Mouse (Mus musculus): ENCODE results near the gene Chd9. TPM values are rescaled to one million over a fixed set of nuclear protein-coding genes. Genes with fewer than 3 reads are reported as not detected.

Gene Chd9
- polyA plus RNA-seq, 1 experiment from 2014 or later = 52.0 TPM

DNA sequence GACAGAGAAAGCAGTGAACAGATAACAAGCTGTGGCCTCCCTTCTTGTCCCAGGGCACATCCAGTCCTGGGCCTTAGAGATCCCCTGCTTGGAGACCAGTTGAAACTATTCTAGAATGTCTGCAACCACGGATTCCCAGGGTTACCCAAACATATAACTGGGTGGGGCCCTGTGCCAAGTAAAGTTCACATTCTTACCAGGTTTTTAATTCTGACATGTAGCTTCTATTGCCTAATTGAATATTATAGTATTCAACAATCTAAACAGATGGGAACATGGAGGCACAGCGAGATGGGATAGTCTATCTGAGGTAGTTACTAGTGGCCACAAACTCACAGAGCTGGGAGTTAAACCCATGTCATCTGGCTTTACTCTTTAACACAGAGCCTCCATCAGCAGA is 10.9 kb upstream of the Chd9 start, which contains the start of gene Gm19935:
Gene Gm19935 (minus strand): TSS at position 101 of the 400 bp plus-strand sequence.
- no peaks in the 10 kb centered on the region for H3K9me3 ChIP-seq (ENCODE audit: control insufficient read depth, low read length)
- 87% methylated on average over 2 of the region's 2 CpGs for WGBS
- no peak within 1 kb of the TSS for H3K27ac ChIP-seq (ENCODE audit: low read depth, low read length)
- no peak within 1 kb of the TSS for H3K4me2 ChIP-seq (ENCODE audit: low read depth, low read length, severe bottlenecking)
- no peak within 1 kb of the TSS; the same call in 1 of the 2 replicates for H3K9ac ChIP-seq (ENCODE audit: low read length)
- H3K4me1 ChIP-seq (replicated peaks; ENCODE audit: control insufficient read depth, insufficient read depth, low read length) = no peaks in the 10 kb centered on the region
- no peaks in the 10 kb centered on the region for H3K36me3 ChIP-seq (ENCODE audit: control insufficient read depth, insufficient read depth, low read length)
- H3K4me3 ChIP-seq (ENCODE audit: low read depth, low read length) = no peak within 1 kb of the TSS
- no peak for DNase-seq (ENCODE audit: low spot score)
- no peak for ATAC-seq (replicated peaks; ENCODE audit: low FRiP score)
- no peaks in the 10 kb centered on the region for H3K27me3 ChIP-seq (ENCODE audit: control insufficient read depth, insufficient read depth, low read length)

DNA sequence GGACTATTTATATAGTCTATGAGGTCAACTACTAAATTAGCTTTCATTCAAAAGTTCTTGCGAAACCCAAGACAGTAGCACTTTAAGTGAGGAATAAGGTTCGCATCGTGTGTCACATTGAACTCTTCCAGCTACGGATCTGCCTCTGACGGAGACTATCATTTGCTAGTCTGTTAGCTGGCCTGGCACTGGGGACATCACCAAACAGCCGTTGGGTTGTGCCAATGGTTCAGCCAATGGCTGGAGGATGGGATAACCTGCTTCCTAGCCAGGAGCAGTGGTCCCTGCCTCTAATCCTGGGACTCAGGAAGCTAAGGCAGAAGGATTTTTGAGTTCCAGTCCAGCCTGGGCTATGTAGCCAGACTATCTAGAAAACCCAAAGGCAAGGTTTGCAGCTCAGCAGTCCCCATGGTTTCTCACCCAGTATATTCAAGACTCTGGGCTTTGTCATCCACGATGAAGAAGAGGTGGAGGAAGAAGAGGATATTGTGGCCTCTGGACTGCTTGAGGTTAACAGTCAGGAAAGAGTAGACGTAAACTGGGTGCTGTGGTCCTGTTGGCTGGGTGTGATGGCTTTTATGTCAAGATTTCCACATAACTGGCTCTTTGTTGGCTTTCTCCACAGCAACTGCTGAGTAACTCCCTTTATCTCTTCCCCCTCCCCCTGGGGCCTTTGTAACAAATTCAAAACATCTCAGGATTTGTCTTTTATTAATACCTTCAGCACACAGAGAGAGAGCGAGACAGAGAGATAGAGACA is 8.4 kb upstream of the Chd9 start:
- Histone ChIP-seq H3K27ac (ENCODE audit: low read depth, low read length) (no peak overlapping the region), H3K4me3 (ENCODE audit: low read depth, low read length) (no peak overlapping the region), H3K9me3 (ENCODE audit: control insufficient read depth, low read length) (no peaks in the 10 kb centered on the region), H3K4me2 (ENCODE audit: low read depth, low read length, severe bottlenecking) (no peak overlapping the region), H3K36me3 (ENCODE audit: control insufficient read depth, insufficient read depth, low read length) (no peaks in the 10 kb centered on the region), H3K27me3 (ENCODE audit: control insufficient read depth, insufficient read depth, low read length) (no peaks in the 10 kb centered on the region), H3K9ac (ENCODE audit: low read length) (no peak overlapping the region), H3K4me1 (replicated peaks; ENCODE audit: control insufficient read depth, insufficient read depth, low read length) (no peaks in the 10 kb centered on the region)
- DNase-seq (ENCODE audit: low spot score) (no peak), ATAC-seq (replicated peaks; ENCODE audit: low FRiP score) (no peak)
- WGBS = 89% methylated on average over 9 of the region's 9 CpGs

GRCm38 (mm10) chr8:90820321-90820696 is 7.8 kb upstream of the Chd9 start:
- H3K4me1 ChIP-seq (replicated peaks; ENCODE audit: control insufficient read depth, insufficient read depth, low read length) = no peaks in the 10 kb centered on the region

DNA sequence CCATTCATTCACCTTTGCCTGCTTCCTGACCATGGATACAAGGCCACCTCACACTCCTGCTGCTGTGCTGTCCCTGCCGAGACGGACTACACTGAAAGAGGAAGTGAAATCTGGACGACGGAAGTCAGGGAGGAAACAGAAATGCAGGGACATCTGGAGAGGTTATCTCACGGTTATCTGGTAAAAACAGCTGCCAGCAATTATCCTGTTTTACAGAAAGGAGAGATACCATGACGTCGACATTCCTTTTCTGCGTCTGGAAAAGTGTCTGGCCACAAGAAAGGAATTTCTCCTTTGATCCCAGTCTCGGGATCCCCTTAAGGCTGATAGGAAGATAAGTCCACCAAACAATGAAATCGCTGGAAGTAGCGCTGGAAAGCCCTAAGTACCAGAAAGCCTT is 5.7 kb upstream of the Chd9 start:
- DNase-seq (ENCODE audit: low spot score) (no peak), ATAC-seq (replicated peaks; ENCODE audit: low FRiP score) (no peak)
- Histone ChIP-seq H3K4me3 (ENCODE audit: low read depth, low read length) (no peak overlapping the region), H3K27me3 (ENCODE audit: control insufficient read depth, insufficient read depth, low read length) (no peaks in the 10 kb centered on the region), H3K27ac (ENCODE audit: low read depth, low read length) (no peak overlapping the region), H3K9me3 (ENCODE audit: control insufficient read depth, low read length) (no peaks in the 10 kb centered on the region), H3K4me2 (ENCODE audit: low read depth, low read length, severe bottlenecking) (no peak overlapping the region), H3K9ac (ENCODE audit: low read length) (no peak overlapping the region), H3K36me3 (ENCODE audit: control insufficient read depth, insufficient read depth, low read length) (no peaks in the 10 kb centered on the region), H3K4me1 (replicated peaks; ENCODE audit: control insufficient read depth, insufficient read depth, low read length) (no peaks in the 10 kb centered on the region)
- 68% methylated on average over 11 of the region's 11 CpGs for WGBS

More at GRCm38 (mm10) chr8:90820321-90820696, 7.8 kb upstream of the Chd9 start:
- ATAC-seq (replicated peaks; ENCODE audit: low FRiP score) = no peak
- no peak for DNase-seq (ENCODE audit: low spot score)
- WGBS = 86% methylated on average over 4 of the region's 4 CpGs
- Histone ChIP-seq H3K36me3 (ENCODE audit: control insufficient read depth, insufficient read depth, low read length) (no peaks in the 10 kb centered on the region), H3K27me3 (ENCODE audit: control insufficient read depth, insufficient read depth, low read length) (no peaks in the 10 kb centered on the region), H3K4me2 (ENCODE audit: low read depth, low read length, severe bottlenecking) (no peak overlapping the region), H3K9me3 (ENCODE audit: control insufficient read depth, low read length) (no peaks in the 10 kb centered on the region), H3K27ac (ENCODE audit: low read depth, low read length) (no peak overlapping the region), H3K4me3 (ENCODE audit: low read depth, low read length) (no peak overlapping the region), H3K9ac (ENCODE audit: low read length) (no peak overlapping the region)

- Histone ChIP-seq H3K36me3 (ENCODE audit: control insufficient read depth, insufficient read depth, low read length) (no peaks in the 10 kb centered on the region), H3K27ac (ENCODE audit: low read depth, low read length) (no peak overlapping the region), H3K27me3 (ENCODE audit: control insufficient read depth, insufficient read depth, low read length) (no peaks in the 10 kb centered on the region), H3K9ac (ENCODE audit: low read length) (no peak overlapping the region), H3K4me3 (ENCODE audit: low read depth, low read length) (no peak overlapping the region), H3K4me2 (ENCODE audit: low read depth, low read length, severe bottlenecking) (no peak overlapping the region), H3K9me3 (ENCODE audit: control insufficient read depth, low read length) (no peaks in the 10 kb centered on the region), H3K4me1 (replicated peaks; ENCODE audit: control insufficient read depth, insufficient read depth, low read length) (peaks cover 10% of the 10 kb centered on the region)
- ATAC-seq (replicated peaks; ENCODE audit: low FRiP score) = no peak
- WGBS = 86% methylated on average over 9 of the region's 9 CpGs
- no peak for DNase-seq (ENCODE audit: low spot score)
Measured at GRCm38 (mm10) chr8:90825459-90825871, 2.7 kb upstream of the Chd9 start.

DNA sequence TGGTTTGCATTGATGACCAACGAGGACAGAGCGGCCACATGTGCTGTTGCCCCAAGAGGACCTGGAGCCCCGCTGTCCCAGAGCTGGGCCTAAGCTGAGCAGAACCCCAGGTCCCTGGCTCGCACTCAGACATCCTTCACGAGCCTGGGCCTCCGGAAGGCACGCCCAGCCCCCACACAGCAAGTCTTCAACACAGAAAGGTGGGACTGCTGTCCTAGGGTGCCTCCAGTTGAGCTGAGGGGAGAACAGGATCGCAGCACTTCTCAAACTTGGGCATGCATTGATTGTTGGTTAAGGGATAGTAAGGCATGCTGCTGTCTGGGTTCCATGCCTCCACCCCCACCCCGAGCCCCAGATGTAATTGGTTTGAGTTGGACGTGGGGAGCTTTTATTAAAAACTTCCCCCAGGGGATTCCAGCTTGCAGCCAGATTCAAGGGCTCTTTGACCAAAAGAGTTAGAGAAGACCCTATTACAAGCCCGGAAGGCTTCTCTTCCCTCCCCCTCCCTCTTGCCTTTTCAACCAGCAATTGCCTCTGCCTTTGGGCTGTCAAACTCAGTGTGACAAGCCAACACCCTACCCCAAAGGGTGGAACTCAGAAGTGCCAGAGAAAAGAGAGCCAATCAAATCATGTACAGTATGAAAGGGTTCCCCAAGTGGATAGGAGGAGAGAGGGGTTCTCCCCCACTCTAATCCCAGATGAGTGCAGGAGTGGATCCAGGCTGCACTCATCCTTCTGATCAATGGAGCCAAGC is 1.0 kb downstream of the Chd9 start:
- no peak for DNase-seq (ENCODE audit: low spot score)
- under 1% methylated on average over 11 of the region's 11 CpGs for WGBS
- peak overlapping the region; percentile 69 for H3K9ac ChIP-seq (ENCODE audit: low read length)
- peak; percentile 74 for ATAC-seq (replicated peaks; ENCODE audit: low FRiP score)
- H3K36me3 ChIP-seq (ENCODE audit: control insufficient read depth, insufficient read depth, low read length) = no peaks in the 10 kb centered on the region
- 0 out of 2 replicates have a peak overlapping the region, but pooled peaks have one; percentile 18 for H3K27ac ChIP-seq (ENCODE audit: low read depth, low read length)
- no peaks in the 10 kb centered on the region for H3K27me3 ChIP-seq (ENCODE audit: control insufficient read depth, insufficient read depth, low read length)
- H3K9me3 ChIP-seq (ENCODE audit: control insufficient read depth, low read length) = no peaks in the 10 kb centered on the region
- peak overlapping the region; percentile 78 for H3K4me2 ChIP-seq (ENCODE audit: low read depth, low read length, severe bottlenecking)
- peaks cover 10% of the 10 kb centered on the region for H3K4me1 ChIP-seq (replicated peaks; ENCODE audit: control insufficient read depth, insufficient read depth, low read length)
- H3K4me3 ChIP-seq (ENCODE audit: low read depth, low read length) = peak overlapping the region; percentile 23

- no peaks in the 10 kb centered on the region for H3K36me3 ChIP-seq (ENCODE audit: control insufficient read depth, insufficient read depth, low read length)
- H3K4me2 ChIP-seq (ENCODE audit: low read depth, low read length, severe bottlenecking) = no peak overlapping the region
- no peak for ATAC-seq (replicated peaks; ENCODE audit: low FRiP score)
- H3K27ac ChIP-seq (ENCODE audit: low read depth, low read length) = no peak overlapping the region
- no peaks in the 10 kb centered on the region for H3K9me3 ChIP-seq (ENCODE audit: control insufficient read depth, low read length)
- peaks cover 10% of the 10 kb centered on the region for H3K4me1 ChIP-seq (replicated peaks; ENCODE audit: control insufficient read depth, insufficient read depth, low read length)
- WGBS = 75% methylated on average over 1 of the region's 1 CpGs
- no peak overlapping the region for H3K4me3 ChIP-seq (ENCODE audit: low read depth, low read length)
- H3K27me3 ChIP-seq (ENCODE audit: control insufficient read depth, insufficient read depth, low read length) = no peaks in the 10 kb centered on the region
- no peak for DNase-seq (ENCODE audit: low spot score)
- no peak overlapping the region; the same call in 1 of the 2 replicates for H3K9ac ChIP-seq (ENCODE audit: low read length)
Measured at GRCm38 (mm10) chr8:90829825-90830224, 1.7 kb downstream of the Chd9 start.

DNA sequence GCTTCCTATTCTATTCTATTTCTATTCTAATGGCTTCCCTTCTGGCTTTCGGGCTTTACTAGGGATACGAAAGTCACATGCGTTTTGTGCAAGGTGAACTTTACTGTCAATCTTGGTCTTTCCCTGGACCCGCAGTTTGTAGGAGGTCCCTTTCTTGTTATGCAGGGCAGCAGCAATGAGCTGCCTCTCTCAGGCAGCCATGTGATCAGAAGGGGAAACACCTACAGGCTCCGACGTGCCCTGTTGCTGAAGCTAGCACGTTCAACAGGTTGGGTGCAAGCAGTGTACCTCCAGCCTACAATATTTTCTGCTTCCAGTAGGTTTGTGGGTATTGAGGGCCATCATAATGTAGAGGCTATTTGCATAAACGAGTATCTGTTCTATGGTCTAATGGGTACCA is 2.8 kb downstream of the Chd9 start:
- H3K9ac ChIP-seq (ENCODE audit: low read length) = no peak overlapping the region
- no peak overlapping the region for H3K27ac ChIP-seq (ENCODE audit: low read depth, low read length)
- no peaks in the 10 kb centered on the region for H3K9me3 ChIP-seq (ENCODE audit: control insufficient read depth, low read length)
- no peak overlapping the region for H3K4me3 ChIP-seq (ENCODE audit: low read depth, low read length)
- H3K4me1 ChIP-seq (replicated peaks; ENCODE audit: control insufficient read depth, insufficient read depth, low read length) = peaks cover 10% of the 10 kb centered on the region
- no peaks in the 10 kb centered on the region for H3K27me3 ChIP-seq (ENCODE audit: control insufficient read depth, insufficient read depth, low read length)
- H3K36me3 ChIP-seq (ENCODE audit: control insufficient read depth, insufficient read depth, low read length) = no peaks in the 10 kb centered on the region
- no peak overlapping the region for H3K4me2 ChIP-seq (ENCODE audit: low read depth, low read length, severe bottlenecking)
- WGBS = 72% methylated on average over 8 of the region's 8 CpGs
- no peak for ATAC-seq (replicated peaks; ENCODE audit: low FRiP score)
- DNase-seq (ENCODE audit: low spot score) = no peak
